Mouse (Mus musculus): Measurements from ENCODE around the gene Dnmt3c. TPM values are rescaled to one million over a fixed set of nuclear protein-coding genes. Genes with fewer than 3 reads are reported as not detected.

Dnmt3c gene
- total RNA-seq, 1 experiment from 2014 or later: not detected

Other genes with a start within 250 kb of the Dnmt3c start
- not detected in 3 replicates for gene 4930404H24Rik, start 203.9 kb upstream of the Dnmt3c start, total RNA-seq (2017)
- gene Nol4l, start 166.7 kb upstream of the Dnmt3c start, total RNA-seq (2017): 1.3 to 3.7 TPM (median 1.4 TPM) in 3 replicates
- gene Commd7, start 63.9 kb upstream of the Dnmt3c start, total RNA-seq (2017): 32.5 to 55.1 TPM (median 32.6 TPM) in 3 replicates
- 2.9 to 12.0 TPM (median 5.7 TPM) in 3 replicates for gene Dnmt3b, start 47.2 kb upstream of the Dnmt3c start, total RNA-seq (2017)
- 84.4 to 215 TPM (median 180 TPM) in 3 replicates for gene Mapre1, start 44.6 kb downstream of the Dnmt3c start, total RNA-seq (2017)
- 0.29 TPM in 1 of 3 replicates, not detected in the others for gene Efcab8, start 83.3 kb downstream of the Dnmt3c start, total RNA-seq (2017)
- not detected in 3 replicates for gene Sun5, start 174.4 kb downstream of the Dnmt3c start, total RNA-seq (2017)
- gene Bpifb2, start 178.4 kb downstream of the Dnmt3c start, total RNA-seq (2017): not detected in 3 replicates
- gene Bpifb6, start 203.7 kb downstream of the Dnmt3c start, total RNA-seq (2017): not detected in 3 replicates
- not detected in 3 replicates for gene Bpifb3, start 221.6 kb downstream of the Dnmt3c start, total RNA-seq (2017)
- not detected in 3 replicates for gene Bpifb4, start 241.6 kb downstream of the Dnmt3c start, total RNA-seq (2017)